Mouse (Mus musculus) lung, embryonic 16.5 days (tissue): ENCODE results near the gene Gm43951. TPM values are rescaled to one million over a fixed set of nuclear protein-coding genes. Genes with fewer than 3 reads are reported as not detected.

ENCODE experiments used
- ATAC-seq: fragments of 200-750 bp; cut with Nextera tagmentation; 2 replicates; pipeline ENCODE4 v1.8.0; 2017; ENCODE audit warnings: low read depth, mild to moderate bottlenecking, moderate library complexity
- H3K27ac ChIP-seq: fragments of 300-500 bp; sonication (generic); 2 replicates; pipeline ENCODE4 v1.5.1; 2014; ENCODE audit warnings: mild to moderate bottlenecking, control low read depth, low read length
- H3K27me3 ChIP-seq: fragments of 300-500 bp; sonication (generic); 2 replicates; pipeline ENCODE4 v1.6.1; 2014; ENCODE audit warnings: low read depth, low read length, mixed read lengths; ENCODE audit not compliant: control insufficient read depth, insufficient read depth
- H3K36me3 ChIP-seq: fragments of 300-500 bp; sonication (generic); 2 replicates; pipeline ENCODE4 v1.6.1; 2014; ENCODE audit warnings: low read length; ENCODE audit not compliant: control insufficient read depth, insufficient read depth
- H3K4me1 ChIP-seq: fragments of 300-500 bp; sonication (generic); replicated peaks from 2 replicates; pipeline ENCODE4 v1.6.1; 2014; ENCODE audit warnings: low read length, mixed read lengths; ENCODE audit not compliant: control insufficient read depth, insufficient read depth
- H3K4me2 ChIP-seq: fragments of 300-500 bp; sonication (generic); 2 replicates; pipeline ENCODE4 v1.6.1; 2014; ENCODE audit warnings: low read depth, low read length, control low read depth
- H3K4me3 ChIP-seq: fragments of 300-500 bp; sonication (generic); 2 replicates; pipeline ENCODE4 v1.5.1; 2014; ENCODE audit warnings: mild to moderate bottlenecking, low read length, control low read depth
- H3K9ac ChIP-seq: fragments of 300-500 bp; sonication (generic); 2 replicates; pipeline ENCODE4 v1.6.1; 2014; ENCODE audit warnings: low read length, control low read depth
- H3K9me3 ChIP-seq: fragments of 300-500 bp; sonication (generic); 2 replicates; pipeline ENCODE4 v1.6.1; 2016; ENCODE audit warnings: low read length; ENCODE audit not compliant: control insufficient read depth
- WGBS: fragments of 180-500 bp; shearing (Covaris S2); extraction: QIAGEN DNeasy Blood & Tissue Kit; methylation state at CpG from one replicate; pipeline ENCODE4 v1.1.7; 2014; 5-methylcytosine and 5-hydroxymethylcytosine counted together
- polyA plus RNA-seq: library from polyadenylated mRNA; unstranded; fragments of >200 nt; fragmentation: Nextera tagmentation; extraction: Ambion mirVana; gene quantifications from 2 replicates; pipeline ENCODE4 v1.2.1, GENCODE M21; 2015

The Gm43951 gene
- polyA plus RNA-seq, 1 experiment from 2014 or later: 0.11 TPM

GRCm38 (mm10) chr11:72155186-72155980 lies 51.3 kb downstream of the Gm43951 start:
- Histone ChIP-seq H3K4me1 (no peaks in the 10 kb centered on the region; the same call in 1 of the 2 replicates), H3K27me3 (no peaks in the 10 kb centered on the region), H3K36me3 (peaks cover 15% of the 10 kb centered on the region; the same call in 1 of the 2 replicates), H3K4me3 (no peak overlapping the region), H3K9me3 (no peaks in the 10 kb centered on the region), H3K4me2 (no peak overlapping the region), H3K27ac (no peak overlapping the region), H3K9ac (no peak overlapping the region)
- WGBS: 69% methylated on average over 11 of the region's 11 CpGs
- no peak for ATAC-seq

Other genes with a start within 250 kb of the Gm43951 start
- gene Aipl1, start 169.3 kb downstream of the Gm43951 start, polyA plus RNA-seq: 0.44 and 0.64 TPM in 2 replicates
- gene Pimreg, start 164.8 kb downstream of the Gm43951 start, polyA plus RNA-seq: 133 and 138 TPM in 2 replicates
- 2.3 and 2.9 TPM in 2 replicates for gene Pitpnm3, start 71.1 kb downstream of the Gm43951 start, polyA plus RNA-seq
- 16.1 and 17.0 TPM in 2 replicates for gene 4933427D14Rik, start 619 bp upstream of the Gm43951 start, polyA plus RNA-seq
- 178 TPM in 2 replicates for gene Txndc17, start 707 bp upstream of the Gm43951 start, polyA plus RNA-seq
- 48.1 and 51.4 TPM in 2 replicates for gene Med31, start 8.8 kb upstream of the Gm43951 start, polyA plus RNA-seq
- 0.35 TPM in 1 of 2 replicates, not detected in the other for gene Slc13a5, start 60.4 kb upstream of the Gm43951 start, polyA plus RNA-seq
- gene Xaf1, start 94.8 kb upstream of the Gm43951 start, polyA plus RNA-seq: 7.3 and 7.4 TPM in 2 replicates
- gene Fbxo39, start 107.6 kb upstream of the Gm43951 start, polyA plus RNA-seq: not detected in 2 replicates
- 17.8 and 22.4 TPM in 2 replicates for gene Tekt1, start 155.6 kb upstream of the Gm43951 start, polyA plus RNA-seq
- 133 and 136 TPM in 2 replicates for gene Smtnl2, start 204.9 kb upstream of the Gm43951 start, polyA plus RNA-seq
- 0.19 TPM in 1 of 2 replicates, not detected in the other for gene Ggt6, start 228.7 kb upstream of the Gm43951 start, polyA plus RNA-seq
- 106 and 126 TPM in 2 replicates for gene Mybbp1a, start 234.5 kb upstream of the Gm43951 start, polyA plus RNA-seq